Mouse (Mus musculus): ENCODE data around the gene Slc25a3.

DNA sequence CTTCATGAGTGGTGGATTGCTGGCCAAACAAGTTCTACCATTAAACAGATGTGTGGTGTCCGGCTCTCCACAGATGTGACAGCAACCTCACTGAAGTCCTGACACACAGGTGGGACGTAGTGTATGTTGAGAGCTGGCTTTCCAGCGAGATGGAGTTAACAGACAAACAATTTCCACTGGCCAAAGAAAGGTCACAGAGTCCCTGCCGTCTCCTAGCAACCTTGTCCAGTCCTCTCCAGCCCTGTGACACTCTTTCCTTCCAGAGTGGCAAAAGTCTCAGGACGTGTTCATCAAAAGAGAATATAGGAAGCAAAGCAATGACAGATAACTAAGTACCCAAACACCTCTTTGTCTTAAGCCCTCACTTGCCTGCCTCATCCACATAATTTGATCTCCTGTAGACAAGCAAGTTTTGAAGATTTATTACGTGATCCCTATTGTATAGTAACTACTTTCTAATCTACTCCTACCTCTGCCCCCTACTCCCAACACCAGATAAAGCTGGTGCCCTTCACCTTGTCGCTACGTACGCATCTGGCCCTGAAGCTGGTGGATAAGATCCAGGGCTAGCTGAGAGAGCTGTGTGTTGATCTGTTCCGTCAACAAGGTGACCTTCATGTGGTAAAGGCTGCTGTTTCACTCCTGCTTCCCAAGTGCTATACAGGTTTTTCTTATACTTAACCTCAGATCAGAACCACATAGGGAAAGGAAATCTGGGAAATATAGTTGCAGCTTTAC, 2.9 kb upstream of the Slc25a3 start:
- TF ChIP-seq EP300 (IDR thresholded peaks at IDR 0.05; ENCODE audit: insufficient read depth, low read depth, low read length), result no peak
- no peak for TF ChIP-seq POLR2A (IDR thresholded peaks at IDR 0.05; ENCODE audit: insufficient read depth, low read length)

All from ES-Bruce4 (cell line).